Comparison of ENCODE assay signal across 9 mouse cellular contexts in the genomic region with DNA sequence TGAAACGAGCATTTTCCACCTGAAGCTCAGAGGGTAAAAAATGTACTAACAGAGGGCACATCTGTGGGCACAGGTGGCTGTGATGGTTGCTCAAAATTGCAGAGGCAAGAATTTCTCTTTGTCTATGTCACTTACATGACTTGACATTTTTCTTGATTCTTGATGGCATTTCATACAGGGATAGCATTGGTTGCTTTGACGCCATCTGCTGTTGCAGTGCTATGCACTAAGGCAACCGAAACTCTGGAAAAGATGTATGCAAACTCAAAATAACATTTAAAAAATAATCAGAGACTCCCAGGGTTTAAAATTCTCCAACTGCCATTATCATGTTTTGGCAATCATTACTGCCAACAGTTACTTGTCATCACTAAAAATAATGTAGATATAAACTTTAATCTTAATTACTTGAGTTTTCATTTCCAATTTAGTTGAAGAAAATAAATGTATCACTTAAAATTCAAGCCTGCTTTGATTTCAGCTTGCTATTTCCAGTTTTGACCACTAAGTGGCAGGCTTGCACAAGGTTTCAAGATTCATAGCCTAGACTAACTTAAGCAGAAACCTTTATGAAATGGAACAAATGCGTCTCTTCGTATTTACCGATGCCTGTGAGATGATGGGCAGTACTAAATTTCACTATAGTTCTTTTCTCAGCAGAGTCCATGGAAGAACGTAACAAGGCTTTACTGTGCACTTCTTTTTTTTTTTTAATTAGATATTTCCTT.
DNase-seq lines count a peak whose midpoint lies in the region; ATAC-seq and TF ChIP-seq lines count a peak whose summit lies in the region.
"Had no signal": no experiment of that assay in that cellular context is flagged by ENCODE, and none has a peak within 500 bp of the region (broad histone marks: within the 10 kb centered on the region; RNA-seq: fewer than 3 reads in every experiment).

No protein-coding gene starts in this region.

- no peak for ATAC-seq in midbrain, embryonic 11.5 days (ENCODE audit: low FRiP score)
- ATAC-seq in midbrain, embryonic 13.5 days, result no peak
- no peak for ATAC-seq in hindbrain, postnatal 0 days
- ATAC-seq in limb, embryonic 11.5 days (ENCODE audit: insufficient number of reproducible peaks, low FRiP score, low TSS enrichment, low read depth), result no peak

- no peaks in the 10 kb centered on the region for H3K4me1 ChIP-seq in midbrain, embryonic 11.5 days (ENCODE audit: control insufficient read depth, insufficient read depth, low read length)
- no peaks in the 10 kb centered on the region; the same call in 1 of the 2 replicates for H3K4me1 ChIP-seq in midbrain, embryonic 13.5 days (replicated peaks)
- H3K4me1 ChIP-seq in hindbrain, postnatal 0 days (ENCODE audit: insufficient read depth, low read length), result no peaks in the 10 kb centered on the region
- H3K4me1 ChIP-seq in limb, embryonic 11.5 days (ENCODE audit: control insufficient read depth, insufficient read depth, low read length), result no peaks in the 10 kb centered on the region
- H3K4me1 ChIP-seq: heart, embryonic 13.5 days had no signal

- H3K36me3 ChIP-seq in midbrain, embryonic 11.5 days (ENCODE audit: control insufficient read depth, insufficient read depth, low read length), result no peaks in the 10 kb centered on the region
- H3K36me3 ChIP-seq in midbrain, embryonic 13.5 days, result no peaks in the 10 kb centered on the region
- H3K36me3 ChIP-seq in hindbrain, postnatal 0 days (ENCODE audit: insufficient read depth, low read length), result peaks cover 11% of the 10 kb centered on the region; the same call in 1 of the 2 replicates
- H3K36me3 ChIP-seq in limb, embryonic 11.5 days (ENCODE audit: control insufficient read depth, insufficient read depth, low read length), result no peaks in the 10 kb centered on the region
- H3K36me3 ChIP-seq: heart, embryonic 13.5 days had no signal

- no peak overlapping the region for H3K4me3 ChIP-seq in midbrain, embryonic 11.5 days (ENCODE audit: low read depth, low read length)
- H3K4me3 ChIP-seq in midbrain, embryonic 13.5 days (replicated peaks), result no peak overlapping the region
- no peak overlapping the region for H3K4me3 ChIP-seq in hindbrain, postnatal 0 days (ENCODE audit: low read length)
- H3K4me3 ChIP-seq in limb, embryonic 11.5 days (ENCODE audit: low read depth, low read length), result no peak overlapping the region
- H3K4me3 ChIP-seq: heart, embryonic 13.5 days; myocyte had no signal

- H3K4me2 ChIP-seq in midbrain, embryonic 11.5 days, result no peak overlapping the region
- H3K4me2 ChIP-seq in midbrain, embryonic 13.5 days (replicated peaks), result no peak overlapping the region
- no peak overlapping the region for H3K4me2 ChIP-seq in hindbrain, postnatal 0 days (ENCODE audit: low read depth, low read length)
- no peak overlapping the region for H3K4me2 ChIP-seq in limb, embryonic 11.5 days (ENCODE audit: low read depth, severe bottlenecking)
- H3K4me2 ChIP-seq: heart, embryonic 13.5 days had no signal

- peak; percentile 74 for TF ChIP-seq CTCF in hindbrain, postnatal 0 days (IDR thresholded peaks at IDR 0.05; ENCODE audit: low read depth)

- WGBS in midbrain, embryonic 11.5 days, result 34% methylated on average over 7 of the region's 7 CpGs
- 28% methylated on average over 7 of the region's 7 CpGs for WGBS in midbrain, embryonic 13.5 days
- 20% methylated on average over 7 of the region's 7 CpGs for WGBS in hindbrain, postnatal 0 days
- 31% methylated on average over 7 of the region's 7 CpGs for whole genome bisulfite sequencing in limb, embryonic 11.5 days

- no peak overlapping the region for H3K27ac ChIP-seq in midbrain, embryonic 11.5 days (ENCODE audit: low read depth, low read length)
- no peak overlapping the region for H3K27ac ChIP-seq in midbrain, embryonic 13.5 days
- H3K27ac ChIP-seq in hindbrain, postnatal 0 days, result no peak overlapping the region
- no peak overlapping the region for H3K27ac ChIP-seq in limb, embryonic 11.5 days (replicated peaks; ENCODE audit: low read depth, low read length)
- H3K27ac ChIP-seq: heart, embryonic 13.5 days had no signal

- H3K9me3 ChIP-seq in midbrain, embryonic 11.5 days (ENCODE audit: control insufficient read depth, low read length), result no peaks in the 10 kb centered on the region
- H3K9me3 ChIP-seq in midbrain, embryonic 13.5 days, result no peaks in the 10 kb centered on the region
- no peaks in the 10 kb centered on the region for H3K9me3 ChIP-seq in hindbrain, postnatal 0 days (ENCODE audit: low read length)
- no peaks in the 10 kb centered on the region for H3K9me3 ChIP-seq in limb, embryonic 11.5 days (ENCODE audit: control insufficient read depth, low read length)
- H3K9me3 ChIP-seq: heart, embryonic 13.5 days had no signal

- H3K27me3 ChIP-seq in midbrain, embryonic 11.5 days (ENCODE audit: control insufficient read depth, insufficient read depth, low read length), result no peaks in the 10 kb centered on the region
- H3K27me3 ChIP-seq in midbrain, embryonic 13.5 days, result no peaks in the 10 kb centered on the region
- no peaks in the 10 kb centered on the region for H3K27me3 ChIP-seq in hindbrain, postnatal 0 days (ENCODE audit: insufficient read depth, low read length)
- H3K27me3 ChIP-seq in limb, embryonic 11.5 days (ENCODE audit: control insufficient read depth, insufficient read depth, low read length), result no peaks in the 10 kb centered on the region
- H3K27me3 ChIP-seq: heart, embryonic 13.5 days had no signal

- H3K9ac ChIP-seq in midbrain, embryonic 11.5 days (ENCODE audit: low read length), result no peak overlapping the region
- H3K9ac ChIP-seq in midbrain, embryonic 13.5 days (replicated peaks), result no peak overlapping the region
- no peak overlapping the region for H3K9ac ChIP-seq in hindbrain, postnatal 0 days (replicated peaks; ENCODE audit: low read length)
- H3K9ac ChIP-seq in limb, embryonic 11.5 days (ENCODE audit: low read length), result no peak overlapping the region
- H3K9ac ChIP-seq: heart, embryonic 13.5 days had no signal

- peak; percentile 95 for DNase-seq in midbrain, embryonic 11.5 days (ENCODE audit: low spot score, missing footprints)
- DNase-seq in R1 (ENCODE audit: low read depth, low spot score), result peak; percentile 48
- DNase-seq in cerebellum, postnatal 36 days, result peak; percentile 27 to 66
- peak; percentile 77 for DNase-seq in hindbrain, postnatal 0 days (ENCODE audit: low spot score)
- DNase-seq in limb, embryonic 11.5 days (ENCODE audit: low spot score), result peak; percentile 72
- peak; percentile 83 to 85 for DNase-seq in right cerebral cortex, adult 2 months (ENCODE audit: low spot score in 2 of 2)
